Mouse (Mus musculus) cerebellum, postnatal 14 days (tissue): ENCODE results near the gene Nfix.
A peak's percentile ranks its signal among the peaks of the same experiment; 100 is the strongest.
"Not testable (repeated sequence)": the region's sequence is repeated elsewhere in the genome, so short reads cannot be mapped to it uniquely, and the experiment has no call there.

Experiments used
- DNase-seq, 2 experiments: peaks; one replicate each; pipeline ENCODE4 v3.0.0; 2021; ENCODE audit warnings: mixed read lengths in 2 of 2

Gene Nfix

GRCm38 (mm10) chr8:84697166-84698130 is 102.7 kb downstream of the Nfix start:
- peak; percentile 74 to 85 for DNase-seq

GRCm38 (mm10) chr8:84695140-84695539 is 105.0 kb downstream of the Nfix start:
- DNase-seq, result no peak

- DNase-seq, result no peak
These were observed 106.8 kb downstream of the Nfix start for GRCm38 (mm10) chr8:84693332-84693731.

- peak; percentile 91 to 93 for DNase-seq
These were observed 110.8 kb downstream of the Nfix start for GRCm38 (mm10) chr8:84689091-84689915.

GRCm38 (mm10) chr8:84687705-84688100 is 112.4 kb downstream of the Nfix start, which contains the start of gene Nacc1:
Gene Nacc1, minus strand, starts transcription at chr8:84687862.
- peak; percentile 91 to 92 for DNase-seq

GRCm38 (mm10) chr8:84687003-84687704 is 113.0 kb downstream of the Nfix start:
- DNase-seq, result peak in 1 of 2 experiments; percentile 58

GRCm38 (mm10) chr8:84686191-84687002 is 113.7 kb downstream of the Nfix start, which contains the start of gene Trmt1:
Gene Trmt1, plus strand, starts transcription at chr8:84686307.
- DNase-seq, result peak in 1 of 2 experiments; percentile 51

GRCm38 (mm10) chr8:84684537-84684936 is 115.6 kb downstream of the Nfix start:
- peak in 1 of 2 experiments; percentile 49 for DNase-seq

- no peak for DNase-seq
These were observed 117.9 kb downstream of the Nfix start for GRCm38 (mm10) chr8:84682257-84682656.

GRCm38 (mm10) chr8:84681476-84681875 is 118.7 kb downstream of the Nfix start:
- DNase-seq, result no peak

GRCm38 (mm10) chr8:84677305-84677704 is 122.8 kb downstream of the Nfix start:
- no peak for DNase-seq

GRCm38 (mm10) chr8:84670295-84671006 is 129.7 kb downstream of the Nfix start:
- DNase-seq, result not testable (repeated sequence)

- DNase-seq, result no peak
These were observed 131.2 kb downstream of the Nfix start for GRCm38 (mm10) chr8:84668731-84669485.

- DNase-seq, result no peak
These were observed 132.1 kb downstream of the Nfix start for GRCm38 (mm10) chr8:84668081-84668480.

GRCm38 (mm10) chr8:84665385-84665893 is 134.7 kb downstream of the Nfix start:
- DNase-seq, result no peak

- DNase-seq, result peak; percentile 90
These were observed 135.4 kb downstream of the Nfix start for GRCm38 (mm10) chr8:84664566-84665384.

GRCm38 (mm10) chr8:84663483-84664327 is 136.4 kb downstream of the Nfix start:
- peak; percentile 98 to 99 for DNase-seq

- peak; percentile 94 to 97 for DNase-seq
These were observed 137.5 kb downstream of the Nfix start, which contains the start of gene Ier2 for GRCm38 (mm10) chr8:84662581-84663065. Gene Ier2, minus strand, starts transcription at chr8:84662852.
